Mouse (Mus musculus) ES-E14 (cell line): ENCODE data around the gene Epp13.

ENCODE experiments used
- ZC3H11A ChIP-seq: IDR thresholded peaks from 2 replicates; pipeline ENCODE4 v1.6.1; 2012; ENCODE audit warnings: low read depth, mild to moderate bottlenecking, inconsistent platforms, low read length, borderline replicate concordance
- ZNF384 ChIP-seq: IDR thresholded peaks from 2 replicates; pipeline ENCODE4 v1.6.1; 2012; ENCODE audit warnings: low read depth, low read length, inconsistent platforms

GRCm38 (mm10) chr7:6257386-6257785, 4.9 kb downstream of the Epp13 start:
- TF ChIP-seq ZNF384 (no peak), ZC3H11A (no peak)
